Mouse (Mus musculus) cerebellum, adult 11 months (tissue): ENCODE measurements at regions not wholly inside any gene's neighbourhood (a gene's known extent, or its start where the extent isn't known, plus 50 kb on each side); places are given as distances from the start of the nearest gene placed in this dataset.

Experiments used
- DNase-seq: peaks from one replicate; pipeline ENCODE4 v3.0.0; 2022

- DNase-seq, result no peak
Measured at GRCm38 (mm10) chr1:147273324-147273723, 778.8 kb downstream of the Brinp3 start.

GRCm38 (mm10) chr1:147291119-147291518 is 796.6 kb downstream of the Brinp3 start:
- DNase-seq, result no peak

- no peak for DNase-seq
Measured at GRCm38 (mm10) chr1:147309246-147309645, 814.7 kb downstream of the Brinp3 start.

- DNase-seq, result peak; percentile 57
Measured at GRCm38 (mm10) chr1:147343276-147343953, 848.9 kb downstream of the Brinp3 start.

GRCm38 (mm10) chr1:147344027-147344426 is 849.5 kb downstream of the Brinp3 start:
- DNase-seq, result no peak
